Mouse (Mus musculus) ES-Bruce4 (cell line): ENCODE measurements around the gene 4930404N11Rik.

Experiments
- CTCF ChIP-seq: IDR thresholded peaks from one replicate; pipeline ENCODE4 v1.8.1; 2011; ENCODE audit warnings: low read depth, low read length
- POLR2A ChIP-seq: IDR thresholded peaks from one replicate; pipeline ENCODE4 v1.8.1; 2011; ENCODE audit warnings: low read length; ENCODE audit not compliant: insufficient read depth

DNA sequence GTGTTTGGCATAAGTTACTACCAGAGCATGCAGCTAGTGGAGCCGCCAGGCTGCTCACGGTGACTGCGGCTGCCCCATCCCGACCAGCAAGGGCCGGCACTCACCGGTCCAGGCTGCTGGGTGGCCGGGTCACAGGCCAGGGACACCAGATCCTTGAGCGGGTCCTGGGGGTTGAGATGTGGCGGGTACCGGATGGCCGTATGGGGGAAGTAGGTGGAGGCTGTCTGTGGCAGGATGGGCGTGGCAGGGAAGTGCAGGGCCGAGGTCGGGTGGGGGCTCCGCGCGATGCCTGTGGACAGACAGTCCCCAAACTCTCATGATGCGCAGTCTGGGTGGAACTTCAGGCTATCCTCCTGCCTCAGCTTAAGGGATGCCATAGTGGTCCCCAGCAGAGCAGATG lies 39.1 kb upstream of the 4930404N11Rik start:
- TF ChIP-seq POLR2A, result no peak
- TF ChIP-seq CTCF, result no peak
